Mouse (Mus musculus): ENCODE measurements at regions not wholly inside any gene's neighbourhood (a gene's known extent, or its start where the extent isn't known, plus 50 kb on each side); places are given as distances from the start of the nearest gene placed in this dataset.

GRCm38 (mm10) chr10:91447974-91448703 lies 267.0 kb upstream of the Tmpo start:
- peak; percentile 90 for DNase-seq (ENCODE audit: low read depth)
- no peak for TF ChIP-seq POLR2A (IDR thresholded peaks at IDR 0.05; ENCODE audit: borderline replicate concordance, extremely low read depth, insufficient read depth, insufficient read length, poor library complexity, severe bottlenecking)
- TF ChIP-seq CTCF (IDR thresholded peaks at IDR 0.05; ENCODE audit: borderline replicate concordance, extremely low read depth, insufficient read depth, insufficient read length), result no peak

GRCm38 (mm10) chr10:91443321-91443720 lies 262.2 kb upstream of the Tmpo start:
- no peak for TF ChIP-seq CTCF (IDR thresholded peaks at IDR 0.05; ENCODE audit: borderline replicate concordance, extremely low read depth, insufficient read depth, insufficient read length)
- TF ChIP-seq POLR2A (IDR thresholded peaks at IDR 0.05; ENCODE audit: borderline replicate concordance, extremely low read depth, insufficient read depth, insufficient read length, poor library complexity, severe bottlenecking), result no peak
- no peak for DNase-seq (ENCODE audit: low read depth)

- TF ChIP-seq POLR2A (IDR thresholded peaks at IDR 0.05; ENCODE audit: borderline replicate concordance, extremely low read depth, insufficient read depth, insufficient read length, poor library complexity, severe bottlenecking) (no peak), CTCF (IDR thresholded peaks at IDR 0.05; ENCODE audit: borderline replicate concordance, extremely low read depth, insufficient read depth, insufficient read length) (no peak)
- DNase-seq (ENCODE audit: low read depth), result no peak
Measured at GRCm38 (mm10) chr10:91440051-91440450, 258.9 kb upstream of the Tmpo start.

- peak; percentile 29 for DNase-seq (ENCODE audit: low read depth)
- TF ChIP-seq POLR2A (IDR thresholded peaks at IDR 0.05; ENCODE audit: borderline replicate concordance, extremely low read depth, insufficient read depth, insufficient read length, poor library complexity, severe bottlenecking) (no peak), CTCF (IDR thresholded peaks at IDR 0.05; ENCODE audit: borderline replicate concordance, extremely low read depth, insufficient read depth, insufficient read length) (no peak)
Measured at GRCm38 (mm10) chr10:91437917-91438316, 256.8 kb upstream of the Tmpo start.

GRCm38 (mm10) chr10:91436091-91436569 lies 255.0 kb upstream of the Tmpo start:
- no peak for TF ChIP-seq CTCF (IDR thresholded peaks at IDR 0.05; ENCODE audit: borderline replicate concordance, extremely low read depth, insufficient read depth, insufficient read length)
- TF ChIP-seq POLR2A (IDR thresholded peaks at IDR 0.05; ENCODE audit: borderline replicate concordance, extremely low read depth, insufficient read depth, insufficient read length, poor library complexity, severe bottlenecking), result no peak
- DNase-seq (ENCODE audit: low read depth), result peak; percentile 35

GRCm38 (mm10) chr10:91430281-91430680 lies 249.2 kb upstream of the Tmpo start:
- DNase-seq (ENCODE audit: low read depth), result peak; percentile 39
- TF ChIP-seq CTCF (IDR thresholded peaks at IDR 0.05; ENCODE audit: borderline replicate concordance, extremely low read depth, insufficient read depth, insufficient read length) (no peak), POLR2A (IDR thresholded peaks at IDR 0.05; ENCODE audit: borderline replicate concordance, extremely low read depth, insufficient read depth, insufficient read length, poor library complexity, severe bottlenecking) (no peak)

GRCm38 (mm10) chr10:91426584-91426983 lies 245.5 kb upstream of the Tmpo start:
- TF ChIP-seq POLR2A (IDR thresholded peaks at IDR 0.05; ENCODE audit: borderline replicate concordance, extremely low read depth, insufficient read depth, insufficient read length, poor library complexity, severe bottlenecking) (no peak), CTCF (IDR thresholded peaks at IDR 0.05; ENCODE audit: borderline replicate concordance, extremely low read depth, insufficient read depth, insufficient read length) (no peak)

GRCm38 (mm10) chr10:91425625-91426385 lies 244.7 kb upstream of the Tmpo start:
- DNase-seq (ENCODE audit: low read depth), result peak; percentile 20

More at GRCm38 (mm10) chr10:91426584-91426983, 245.5 kb upstream of the Tmpo start:
- DNase-seq (ENCODE audit: low read depth), result no peak

- TF ChIP-seq CTCF (IDR thresholded peaks at IDR 0.05; ENCODE audit: borderline replicate concordance, extremely low read depth, insufficient read depth, insufficient read length) (no peak), POLR2A (IDR thresholded peaks at IDR 0.05; ENCODE audit: borderline replicate concordance, extremely low read depth, insufficient read depth, insufficient read length, poor library complexity, severe bottlenecking) (no peak)
- DNase-seq (ENCODE audit: low read depth), result no peak
Measured at GRCm38 (mm10) chr10:91424786-91425185, 243.7 kb upstream of the Tmpo start.

GRCm38 (mm10) chr10:91387255-91387654 lies 206.1 kb upstream of the Tmpo start:
- DNase-seq (ENCODE audit: low read depth), result peak; percentile 69
- no peak for TF ChIP-seq POLR2A (IDR thresholded peaks at IDR 0.05; ENCODE audit: borderline replicate concordance, extremely low read depth, insufficient read depth, insufficient read length, poor library complexity, severe bottlenecking)
- TF ChIP-seq CTCF (IDR thresholded peaks at IDR 0.05; ENCODE audit: borderline replicate concordance, extremely low read depth, insufficient read depth, insufficient read length), result no peak

- TF ChIP-seq CTCF (IDR thresholded peaks at IDR 0.05; ENCODE audit: borderline replicate concordance, extremely low read depth, insufficient read depth, insufficient read length) (no peak), POLR2A (IDR thresholded peaks at IDR 0.05; ENCODE audit: borderline replicate concordance, extremely low read depth, insufficient read depth, insufficient read length, poor library complexity, severe bottlenecking) (no peak)
- peak; percentile 70 for DNase-seq (ENCODE audit: low read depth)
Measured at GRCm38 (mm10) chr10:91384372-91384771, 203.3 kb upstream of the Tmpo start.

GRCm38 (mm10) chr10:91376683-91377082 lies 195.6 kb upstream of the Tmpo start:
- TF ChIP-seq CTCF (IDR thresholded peaks at IDR 0.05; ENCODE audit: borderline replicate concordance, extremely low read depth, insufficient read depth, insufficient read length) (no peak), POLR2A (IDR thresholded peaks at IDR 0.05; ENCODE audit: borderline replicate concordance, extremely low read depth, insufficient read depth, insufficient read length, poor library complexity, severe bottlenecking) (no peak)
- no peak for DNase-seq (ENCODE audit: low read depth)
